ENCODE assay signal across 11 mouse cellular contexts in genomic region chr10:95780881-95781600, GRCm38 (mm10).
DNase-seq lines count a peak whose midpoint lies in the region; ATAC-seq and TF ChIP-seq lines count a peak whose summit lies in the region.
"Had no signal": no experiment of that assay in that cellular context is flagged by ENCODE, and none has a peak within 500 bp of the region (broad histone marks: within the 10 kb centered on the region; RNA-seq: fewer than 3 reads in every experiment).

No protein-coding gene starts in this region.

- no peak for TF ChIP-seq POLR2A in heart, adult 2 months (IDR thresholded peaks at IDR 0.05; ENCODE audit: insufficient read depth, low read depth, low read length)

- no peak for TF ChIP-seq CTCF in heart, adult 2 months (IDR thresholded peaks at IDR 0.05)

- WGBS in heart, embryonic 11.5 days (ENCODE audit: insufficient replicate concordance) = 69% methylated on average over 8 of the region's 8 CpGs
- WGBS in heart, adult 2 months = 73% methylated on average over 8 of the region's 8 CpGs
- WGBS in forebrain, embryonic 13.5 days = 87% methylated on average over 8 of the region's 8 CpGs

- H3K4me3 ChIP-seq in heart, embryonic 11.5 days (ENCODE audit: low read depth, low read length) = no peak overlapping the region
- no peak overlapping the region for H3K4me3 ChIP-seq in heart, adult 2 months
- no peak overlapping the region for H3K4me3 ChIP-seq in forebrain, embryonic 13.5 days
- H3K4me3 ChIP-seq: hindbrain, embryonic 13.5 days had no signal

- intact Hi-C loops in heart, adult 2 months (cut with DNase I) = no loop called here

- H3K9ac ChIP-seq in heart, embryonic 11.5 days (ENCODE audit: low read depth, low read length) = no peak overlapping the region
- H3K9ac ChIP-seq in heart, adult 2 months (ENCODE audit: low read depth, low read length) = no peak overlapping the region
- no peak overlapping the region for H3K9ac ChIP-seq in forebrain, embryonic 13.5 days
- H3K9ac ChIP-seq: hindbrain, embryonic 13.5 days had no signal

- H3K36me3 ChIP-seq in heart, embryonic 11.5 days (ENCODE audit: control insufficient read depth, insufficient read depth, low read length) = no peaks in the 10 kb centered on the region
- H3K36me3 ChIP-seq in heart, adult 2 months (ENCODE audit: control insufficient read depth, insufficient read depth, low read length) = no peaks in the 10 kb centered on the region
- H3K36me3 ChIP-seq in forebrain, embryonic 13.5 days (ENCODE audit: poor library complexity, severe bottlenecking) = no peaks in the 10 kb centered on the region
- H3K36me3 ChIP-seq: hindbrain, embryonic 13.5 days had no signal

- H3K9me3 ChIP-seq in heart, embryonic 11.5 days (replicated peaks; ENCODE audit: control insufficient read depth, low read length) = no peaks in the 10 kb centered on the region
- no peaks in the 10 kb centered on the region for H3K9me3 ChIP-seq in forebrain, embryonic 13.5 days (replicated peaks)
- H3K9me3 ChIP-seq: hindbrain, embryonic 13.5 days had no signal

- no peaks in the 10 kb centered on the region for H3K27me3 ChIP-seq in heart, embryonic 11.5 days (ENCODE audit: control insufficient read depth, insufficient read depth, low read length)
- H3K27me3 ChIP-seq in heart, adult 2 months (ENCODE audit: control insufficient read depth, insufficient read depth, low read length) = no peaks in the 10 kb centered on the region
- no peaks in the 10 kb centered on the region for H3K27me3 ChIP-seq in forebrain, embryonic 13.5 days
- H3K27me3 ChIP-seq: hindbrain, embryonic 13.5 days had no signal

- 0 out of 2 replicates have a peak overlapping the region, but pooled peaks have one; percentile 30 for H3K27ac ChIP-seq in heart, embryonic 11.5 days (ENCODE audit: low read depth, low read length)
- no peak overlapping the region for H3K27ac ChIP-seq in heart, adult 2 months
- no peak overlapping the region for H3K27ac ChIP-seq in forebrain, embryonic 13.5 days
- H3K27ac ChIP-seq: hindbrain, embryonic 13.5 days had no signal

- ATAC-seq in heart, embryonic 11.5 days (replicated peaks; ENCODE audit: insufficient number of reproducible peaks, low FRiP score, low TSS enrichment) = no peak
- peak; percentile 79 for ATAC-seq in common myeloid progenitor, adult 5-6 weeks (replicated peaks; ENCODE audit: low read depth, poor library complexity, severe bottlenecking)
- no peak for ATAC-seq in forebrain, embryonic 13.5 days

- no peak overlapping the region for H3K4me2 ChIP-seq in heart, embryonic 11.5 days
- no peak overlapping the region for H3K4me2 ChIP-seq in forebrain, embryonic 13.5 days
- H3K4me2 ChIP-seq: hindbrain, embryonic 13.5 days had no signal

- TF ChIP-seq EP300 in heart, adult 2 months (IDR thresholded peaks at IDR 0.05; ENCODE audit: insufficient read depth, low read depth, low read length) = no peak

- no peaks in the 10 kb centered on the region for H3K79me2 ChIP-seq in heart, adult 2 months (replicated peaks; ENCODE audit: control insufficient read depth, insufficient read depth, low read length)

- DNase-seq in heart, adult 2 months = no peak
- peak; percentile 54 for DNase-seq in ovary, adult 18-20 months (ENCODE audit: low spot score)
- DNase-seq in ovary, postnatal 36 days (ENCODE audit: low spot score) = no peak
- peak; percentile 26 for DNase-seq in naive thymus-derived CD4-positive, alpha-beta T cell, adult 2 months (ENCODE audit: low read depth)
- no peak for DNase-seq in lung, postnatal 10 days
- DNase-seq: adrenal gland, adult 8-10 months; right cerebral cortex, adult 18-20 months had no signal

- no peaks in the 10 kb centered on the region for H3K4me1 ChIP-seq in heart, embryonic 11.5 days (ENCODE audit: control insufficient read depth, insufficient read depth, low read length)
- peaks cover 3% of the 10 kb centered on the region; the same call in 1 of the 2 replicates for H3K4me1 ChIP-seq in heart, adult 2 months (ENCODE audit: control insufficient read depth, insufficient read depth, low read length)
- no peaks in the 10 kb centered on the region for H3K4me1 ChIP-seq in forebrain, embryonic 13.5 days
- H3K4me1 ChIP-seq: hindbrain, embryonic 13.5 days had no signal

Comparison
In these comparisons a context has a peak if more than half of its experiments do, and no peak if none do; other contexts are left out.
1. DNase-seq: peak in ovary, adult 18-20 months (single experiment) and naive thymus-derived CD4-positive, alpha-beta T cell, adult 2 months (single experiment); none in heart, adult 2 months (0 of 2), ovary, postnatal 36 days (single experiment) and lung, postnatal 10 days (single experiment).